Mouse (Mus musculus): Measurements from ENCODE around the gene Lrrc74a. TPM values are rescaled to one million over a fixed set of nuclear protein-coding genes. Genes with fewer than 3 reads are reported as not detected.

Gene Lrrc74a
- polyA plus RNA-seq, 1 experiment from 2014 or later, result not detected

Other genes starting within 250 kb of the Lrrc74a start
- gene Vash1, start 55.7 kb upstream of the Lrrc74a start, polyA plus RNA-seq (2015; fragmentation: Nextera tagmentation; extraction: Ambion mirVana), result 9.7 and 10.0 TPM in 2 replicates
- 11.9 and 12.4 TPM in 2 replicates for gene Angel1, start 7.9 kb upstream of the Lrrc74a start, polyA plus RNA-seq (2015; fragmentation: Nextera tagmentation; extraction: Ambion mirVana)
- 28.8 and 34.2 TPM in 2 replicates for gene Irf2bpl, start 150.4 kb downstream of the Lrrc74a start, polyA plus RNA-seq (2015; fragmentation: Nextera tagmentation; extraction: Ambion mirVana)
- 18.9 and 20.2 TPM in 2 replicates for gene Cipc, start 212.7 kb downstream of the Lrrc74a start, polyA plus RNA-seq (2015; fragmentation: Nextera tagmentation; extraction: Ambion mirVana)

All from lung, embryonic 16.5 days (tissue).